Mouse (Mus musculus): Measurements from ENCODE around the gene Prss58. TPM values are rescaled to one million over a fixed set of nuclear protein-coding genes. Genes with fewer than 3 reads are reported as not detected.

Prss58 gene
- not detected for total RNA-seq (2021)
- long read RNA-seq, experiment 1, result 0 reads
- long read RNA-seq, experiment 2, result 0 reads

DNA sequence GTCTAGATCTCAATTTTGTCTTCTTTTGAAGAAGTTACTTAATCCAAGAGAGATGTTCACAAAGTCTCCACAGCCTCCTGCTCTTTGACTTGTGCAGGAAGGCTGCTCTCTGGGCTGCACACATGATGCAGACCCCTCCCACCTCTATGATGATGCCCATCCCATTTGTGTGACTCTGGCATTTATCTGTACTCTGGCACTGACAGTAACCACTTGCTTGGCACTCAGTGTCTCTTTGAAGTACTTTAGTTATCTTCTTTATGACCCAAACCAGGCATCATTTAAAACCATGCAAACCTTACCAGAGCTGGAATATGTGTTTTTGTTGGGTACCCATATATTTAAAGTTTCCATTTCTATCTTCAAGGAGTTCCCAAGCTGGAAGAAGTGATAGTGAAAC is at the start of gene Prss58:
Gene Prss58, minus strand, starts transcription at position 101 of the 400 bp plus-strand sequence.
- no peak for DNase-seq
- TF ChIP-seq CTCF (IDR thresholded peaks at IDR 0.05), result no peak
- no peak within 1 kb of the TSS for H3K4me3 ChIP-seq
- H3K27ac ChIP-seq, result no peak within 1 kb of the TSS
- intact Hi-C loops (cut with DNase I), result no loop called here

DNA sequence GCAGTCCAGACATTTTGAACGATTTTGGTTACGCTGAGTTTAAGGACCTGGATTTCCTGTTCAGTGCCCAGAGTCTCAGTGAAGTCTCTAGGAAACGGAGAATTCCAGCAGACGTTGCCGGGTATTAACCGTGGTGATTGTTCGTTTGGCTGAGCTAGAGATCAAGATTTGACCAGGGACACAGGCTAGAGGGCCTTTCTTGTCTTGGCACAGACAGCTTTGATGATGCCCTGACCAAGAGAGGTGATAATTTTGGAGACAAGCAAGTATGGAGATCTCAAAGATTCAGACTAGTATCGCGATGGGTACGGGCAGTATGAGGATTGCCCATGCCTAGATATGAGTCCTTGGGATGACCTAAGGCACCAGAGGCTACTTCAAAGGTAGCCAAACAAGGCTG is 40.3 kb upstream of the Prss58 start, which contains the start of gene 1700074P13Rik:
Gene 1700074P13Rik, minus strand, starts transcription at position 101 of the 400 bp plus-strand sequence.
- H3K4me3 ChIP-seq, result no peak within 1 kb of the TSS
- no peak for TF ChIP-seq CTCF (IDR thresholded peaks at IDR 0.05)
- H3K27ac ChIP-seq, result no peak within 1 kb of the TSS
- no peak for DNase-seq
- intact Hi-C loops (cut with DNase I), result no loop called here

DNA sequence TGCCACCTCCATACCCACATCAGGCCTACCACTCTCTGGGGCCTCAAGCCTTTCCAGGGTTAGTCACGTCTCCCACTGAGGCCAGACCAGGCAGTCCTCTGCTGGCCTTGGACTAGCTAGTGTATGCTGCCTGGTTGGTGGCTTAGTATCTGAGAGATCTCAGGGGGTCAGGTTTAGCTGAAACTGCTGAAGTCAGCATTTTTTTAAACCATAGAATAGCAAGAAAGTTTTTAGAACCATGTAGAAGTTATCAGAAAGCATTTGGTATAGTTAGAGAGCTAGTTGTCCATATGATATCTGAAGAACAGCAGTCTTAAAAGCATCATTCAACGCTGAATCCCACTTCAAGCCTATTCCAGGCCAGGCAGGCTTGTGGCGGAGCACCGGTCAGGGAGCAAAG is 19.8 kb upstream of the Prss58 start:
- Histone ChIP-seq H3K4me3 (no peak overlapping the region), H3K27ac (no peak overlapping the region)
- DNase-seq, result no peak
- no peak for TF ChIP-seq CTCF (IDR thresholded peaks at IDR 0.05)
- intact Hi-C loops (cut with DNase I), result no loop called here

DNA sequence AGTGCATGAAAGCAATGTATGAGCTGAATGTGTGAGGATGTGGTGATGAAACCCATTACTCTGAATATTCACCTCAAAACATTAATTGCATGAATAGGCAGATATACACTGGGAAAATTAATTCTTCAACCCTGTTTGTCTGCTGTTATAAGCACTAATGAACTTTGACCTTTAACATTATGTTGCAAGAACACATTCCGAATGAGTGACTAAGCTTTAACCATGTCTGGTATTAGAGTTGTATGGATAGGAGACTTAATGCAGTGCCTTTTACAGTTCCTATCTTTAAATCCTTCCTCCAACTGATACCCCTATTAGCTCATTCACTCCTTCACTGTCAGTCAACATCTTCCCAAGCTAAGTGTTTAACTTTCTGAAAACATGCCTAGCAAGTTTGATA is 5.5 kb downstream of the Prss58 start:
- no peak for DNase-seq
- H3K27ac ChIP-seq, result no peak overlapping the region
- intact Hi-C loops (cut with DNase I), result no loop called here
- no peak for TF ChIP-seq CTCF (IDR thresholded peaks at IDR 0.05)
- no peak overlapping the region for H3K4me3 ChIP-seq

DNA sequence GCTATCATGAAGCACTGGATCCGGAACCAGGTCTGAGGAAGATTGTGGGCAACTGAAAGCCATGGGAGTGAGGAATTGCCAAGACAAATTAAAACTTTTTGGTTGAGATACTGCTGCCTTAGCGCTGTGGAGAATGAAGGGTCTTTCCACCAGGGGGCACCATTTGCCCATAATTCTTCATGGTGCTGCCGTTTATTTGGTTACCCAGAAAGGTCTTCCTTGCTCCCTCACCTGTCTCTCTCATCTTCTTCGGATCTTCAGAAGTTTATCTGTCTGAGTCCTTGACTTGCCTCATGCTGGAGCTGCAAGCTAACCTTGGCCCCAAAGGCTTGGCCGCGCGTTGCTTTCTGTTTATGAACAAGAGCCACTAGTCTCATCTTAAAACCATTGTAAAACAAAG is 6.6 kb downstream of the Prss58 start:
- no peak overlapping the region for H3K27ac ChIP-seq
- DNase-seq, result no peak
- intact Hi-C loops (cut with DNase I), result no loop called here
- peak; percentile 42 for TF ChIP-seq CTCF (IDR thresholded peaks at IDR 0.05)
- H3K4me3 ChIP-seq, result no peak overlapping the region

DNA sequence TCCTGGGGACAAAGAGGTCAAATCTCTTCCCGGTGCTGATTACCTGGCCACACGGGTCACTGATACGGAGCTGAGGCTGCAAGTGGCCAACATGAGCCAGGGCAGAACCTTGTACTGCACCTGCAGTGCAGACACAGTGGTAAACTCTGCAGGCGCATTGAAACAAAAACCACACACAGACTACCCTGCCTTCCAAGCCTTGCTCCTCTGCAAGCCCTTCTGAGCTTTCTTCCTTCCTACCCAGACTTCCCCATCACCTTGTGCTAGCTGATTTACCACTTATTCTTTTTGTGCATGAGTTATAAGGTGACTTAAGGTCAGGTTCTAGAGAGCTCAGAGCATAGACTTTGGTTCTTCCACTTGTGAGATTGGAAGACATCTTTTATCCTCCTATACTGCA is 8.4 kb downstream of the Prss58 start:
- no peak overlapping the region for H3K27ac ChIP-seq
- DNase-seq, result no peak
- intact Hi-C loops (cut with DNase I), result no loop called here
- no peak for TF ChIP-seq CTCF (IDR thresholded peaks at IDR 0.05)
- no peak overlapping the region for H3K4me3 ChIP-seq

DNA sequence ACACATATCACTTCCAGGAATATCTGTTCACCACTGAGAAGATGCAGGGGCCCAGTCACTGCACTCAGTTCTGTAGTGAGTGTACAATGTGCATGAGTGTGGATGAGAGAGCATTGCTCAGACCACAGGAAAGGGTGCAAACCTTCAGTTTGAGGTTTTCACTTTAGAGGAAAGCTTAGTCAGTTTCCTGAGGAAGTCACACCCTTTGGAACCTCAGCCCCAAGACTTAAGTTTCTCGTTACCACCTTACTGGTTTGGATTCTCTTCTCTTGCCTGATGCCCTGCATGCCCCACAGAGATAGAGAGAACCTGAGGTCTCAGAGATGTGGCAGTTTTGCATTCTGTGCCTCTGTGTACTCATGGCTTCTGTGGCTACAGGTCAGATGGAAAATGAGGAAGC is 9.2 kb downstream of the Prss58 start:
- no peak for DNase-seq
- Histone ChIP-seq H3K4me3 (no peak overlapping the region), H3K27ac (no peak overlapping the region)
- no peak for TF ChIP-seq CTCF (IDR thresholded peaks at IDR 0.05)
- intact Hi-C loops (cut with DNase I), result no loop called here

DNA sequence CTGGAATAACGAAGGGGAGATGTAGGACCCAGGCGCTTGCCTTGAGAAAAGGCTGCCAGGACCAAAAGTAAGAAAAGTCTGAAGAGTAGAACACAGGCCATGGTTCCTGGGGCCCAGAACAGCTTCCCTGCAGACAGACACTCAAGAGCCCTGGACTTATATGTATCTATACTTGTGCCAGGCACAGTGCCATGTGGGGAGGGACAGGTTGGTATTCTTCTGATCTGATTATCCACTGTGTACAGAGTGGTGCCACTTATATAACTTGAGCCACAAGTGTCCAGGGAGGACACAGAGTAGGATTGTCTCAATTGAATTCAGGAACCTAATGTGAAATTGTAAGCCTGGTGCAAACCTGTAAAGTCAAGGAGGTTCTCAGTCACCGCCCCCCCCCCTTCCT is 12.8 kb downstream of the Prss58 start, which contains the start of gene Moxd2:
Gene Moxd2, minus strand, starts transcription at position 101 of the 400 bp plus-strand sequence.
- intact Hi-C loops (cut with DNase I), result no loop called here
- TF ChIP-seq CTCF (IDR thresholded peaks at IDR 0.05), result no peak
- DNase-seq, result no peak
- no peak within 1 kb of the TSS for H3K4me3 ChIP-seq
- H3K27ac ChIP-seq, result no peak within 1 kb of the TSS

DNA sequence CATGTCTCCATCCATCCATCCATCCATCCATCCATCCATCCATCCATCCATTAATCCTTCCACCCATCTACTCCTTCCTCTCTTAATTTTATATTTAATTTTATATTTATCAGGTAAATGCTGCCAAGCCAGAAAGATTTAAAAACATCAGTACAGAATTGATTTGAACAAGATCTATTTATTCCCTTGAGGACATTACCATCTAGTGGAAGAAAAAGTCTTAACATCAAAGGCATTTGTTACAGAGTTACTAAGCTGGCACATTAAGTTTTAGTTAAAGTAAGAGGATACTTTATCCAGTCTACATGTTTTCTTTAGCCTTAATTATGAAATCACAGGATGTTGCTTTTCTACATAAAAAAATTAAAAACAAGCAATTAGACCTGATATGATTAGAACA is 54.9 kb downstream of the Prss58 start:
- no peak overlapping the region for H3K4me3 ChIP-seq
- no peak for TF ChIP-seq CTCF (IDR thresholded peaks at IDR 0.05)
- no peak for DNase-seq
- H3K27ac ChIP-seq, result no peak overlapping the region
- intact Hi-C loops (cut with DNase I), result no loop called here

Other genes with a start within 250 kb of the Prss58 start
- gene Moxd2, start 12.9 kb downstream of the Prss58 start, total RNA-seq (2021), result not detected
- gene 1700074P13Rik, start 40.2 kb upstream of the Prss58 start, total RNA-seq (2021), result not detected
- gene Gm4744, start 51.5 kb upstream of the Prss58 start, total RNA-seq (2021), result not detected
- not detected for gene 1810009J06Rik, start 64.4 kb upstream of the Prss58 start, total RNA-seq (2021)
- not detected for gene Gm2663, start 99.1 kb upstream of the Prss58 start, total RNA-seq (2021)
- not detected for gene 2210010C04Rik, start 135.1 kb upstream of the Prss58 start, total RNA-seq (2021)

Measured in gastrocnemius, adult 2 months (tissue).